Mouse (Mus musculus) MEL (cell line): ENCODE results near the gene Mcm3. TPM values are rescaled to one million over a fixed set of nuclear protein-coding genes. Genes with fewer than 3 reads are reported as not detected.

Experiments
- DNase-seq: peaks from one replicate; pipeline ENCODE4 v3.0.0; 2011; ENCODE audit warnings: low read depth, low spot score
- H3K27ac ChIP-seq: 2 replicates; pipeline ENCODE4 v1.5.1; 2012; ENCODE audit warnings: low read depth, mild to moderate bottlenecking, control low read depth, low read length, moderate library complexity; ENCODE audit not compliant: control insufficient read depth
- H3K27me3 ChIP-seq, 2 experiments: fragments of 150-350 bp in 1 of 2; sonication (generic) in 1 of 2; 2 replicates each; pipeline ENCODE4 v1.6.1; 2012; ENCODE audit warnings: low read length in 2 of 2, mild to moderate bottlenecking in 2 of 2, improper control_type of control experiment in 1 of 2, moderate library complexity in 1 of 2; ENCODE audit not compliant: insufficient read depth in 2 of 2, control insufficient read depth in 1 of 2
- H3K36me3 ChIP-seq, 2 experiments: 2 replicates each; pipeline ENCODE4 v1.6.1; 2012 to 2014; ENCODE audit warnings: low read length in 2 of 2, improper control_type of control experiment in 1 of 2, inconsistent platforms in 1 of 2, mild to moderate bottlenecking in 1 of 2; ENCODE audit not compliant: insufficient read depth in 2 of 2, control insufficient read depth in 1 of 2
- H3K4me1 ChIP-seq, 2 experiments: fragments of 150-350 bp in 1 of 2; sonication (generic) in 1 of 2; 2 replicates each; pipeline ENCODE4 v1.6.1; 2012; ENCODE audit warnings: low read length in 2 of 2, improper control_type of control experiment in 1 of 2, mild to moderate bottlenecking in 1 of 2; ENCODE audit not compliant: insufficient read depth in 2 of 2, control insufficient read depth in 1 of 2
- H3K4me3 ChIP-seq, 2 experiments: fragments of 150-350 bp in 1 of 2; sonication (generic) in 1 of 2; 2 replicates each; pipeline ENCODE4 v1.5.1; 2012; ENCODE audit warnings: low read depth in 2 of 2, low read length in 2 of 2, mild to moderate bottlenecking in 2 of 2, moderate library complexity in 2 of 2, control low read depth in 1 of 2, improper control_type of control experiment in 1 of 2; ENCODE audit not compliant: control insufficient read depth in 1 of 2, insufficient read depth in 1 of 2
- H3K79me2 ChIP-seq: 2 replicates; pipeline ENCODE4 v1.6.1; 2012; ENCODE audit warnings: mild to moderate bottlenecking, low read length, moderate library complexity; ENCODE audit not compliant: control insufficient read depth, poor library complexity, insufficient read depth
- H3K9ac ChIP-seq: 2 replicates; pipeline ENCODE4 v1.6.1; 2012; ENCODE audit warnings: low read depth, mild to moderate bottlenecking, control low read depth, low read length, moderate library complexity; ENCODE audit not compliant: control insufficient read depth, poor library complexity, severe bottlenecking
- H3K9me3 ChIP-seq: fragments of 150-350 bp; sonication (generic); replicated peaks from 2 replicates; pipeline ENCODE4 v1.6.1; 2012; ENCODE audit warnings: mild to moderate bottlenecking, low read length, improper control_type of control experiment, moderate library complexity; ENCODE audit not compliant: insufficient read depth
- BHLHE40 ChIP-seq: IDR thresholded peaks from 2 replicates; pipeline ENCODE4 v1.6.1; 2012; ENCODE audit warnings: low read depth, mild to moderate bottlenecking, inconsistent platforms, low read length, improper control_type of control experiment, borderline replicate concordance
- EP300 ChIP-seq, 2 experiments: IDR thresholded peaks; 2 replicates each; pipeline ENCODE4 v1.6.1; 2011; ENCODE audit warnings: improper control_type of control experiment in 2 of 2, low read length in 2 of 2, low read depth in 1 of 2, mild to moderate bottlenecking in 1 of 2
- ETS1 ChIP-seq: IDR thresholded peaks from 2 replicates; pipeline ENCODE4 v1.6.1; 2012; ENCODE audit warnings: low read depth, mild to moderate bottlenecking, inconsistent platforms, low read length, improper control_type of control experiment, moderate library complexity
- GABPA ChIP-seq: IDR thresholded peaks from 2 replicates; pipeline ENCODE4 v1.6.1; 2012; ENCODE audit warnings: low read depth, mild to moderate bottlenecking, inconsistent platforms, low read length, improper control_type of control experiment, moderate library complexity
- GATA1 ChIP-seq: IDR thresholded peaks from 2 replicates; pipeline ENCODE4 v1.6.1; 2011; ENCODE audit warnings: low read depth, low read length, improper control_type of control experiment
- MXI1 ChIP-seq: IDR thresholded peaks from 2 replicates; pipeline ENCODE4 v1.6.1; 2011; ENCODE audit warnings: mild to moderate bottlenecking, low read depth, low read length, improper control_type of control experiment
- MYC ChIP-seq: IDR thresholded peaks from 2 replicates; pipeline ENCODE4 v1.6.1; 2011; ENCODE audit warnings: low read depth, mild to moderate bottlenecking, low read length, improper control_type of control experiment, moderate library complexity
- NELFE ChIP-seq: IDR thresholded peaks from 2 replicates; pipeline ENCODE4 v1.6.1; 2011; ENCODE audit warnings: low read depth, low read length, improper control_type of control experiment
- POLR2AphosphoS2 ChIP-seq: IDR thresholded peaks from 2 replicates; pipeline ENCODE4 v1.6.1; 2011; ENCODE audit warnings: low read length, improper control_type of control experiment
- POLR2AphosphoS5 ChIP-seq: IDR thresholded peaks from 2 replicates; pipeline ENCODE4 v1.6.1; 2012; ENCODE audit warnings: low read depth, borderline replicate concordance, mild to moderate bottlenecking, inconsistent platforms, low read length, moderate library complexity, mixed read lengths
- RCOR1 ChIP-seq: IDR thresholded peaks from 2 replicates; pipeline ENCODE4 v1.6.1; 2012; ENCODE audit warnings: low read depth, mild to moderate bottlenecking, inconsistent platforms, low read length, improper control_type of control experiment
- SMC3 ChIP-seq: IDR thresholded peaks from 2 replicates; pipeline ENCODE4 v1.6.1; 2011; ENCODE audit warnings: low read depth, low read length, improper control_type of control experiment
- USF2 ChIP-seq, 2 experiments: IDR thresholded peaks; 2 replicates each; pipeline ENCODE4 v1.6.1; 2011 to 2012; ENCODE audit warnings: improper control_type of control experiment in 2 of 2, low read length in 2 of 2, borderline replicate concordance in 1 of 2, inconsistent platforms in 1 of 2, low read depth in 1 of 2, mild to moderate bottlenecking in 1 of 2; ENCODE audit not compliant: insufficient read depth in 1 of 2
- ZC3H11A ChIP-seq: IDR thresholded peaks from 2 replicates; pipeline ENCODE4 v1.6.1; 2012; ENCODE audit warnings: low read depth, mild to moderate bottlenecking, inconsistent platforms, low read length, improper control_type of control experiment
- ZKSCAN1 ChIP-seq: IDR thresholded peaks from 2 replicates; pipeline ENCODE4 v1.6.1; 2012; ENCODE audit warnings: low read depth, mild to moderate bottlenecking, inconsistent platforms, low read length, improper control_type of control experiment, moderate library complexity
- polyA plus RNA-seq, 2 experiments: library from polyadenylated mRNA; stranded (reverse) in 1 of 2; unstranded in 1 of 2; fragments of >175 nt in 1 of 2; fragments of >200 nt in 1 of 2; gene quantifications; 2 replicates each; pipeline versions ENCODE4 v1.2.1 to v1.2.4; 2012; ENCODE audit warnings: low replicate concordance in 2 of 2, low read depth in 1 of 2; ENCODE audit not compliant: insufficient read length in 2 of 2, insufficient read depth in 1 of 2, missing spikeins in 1 of 2
- total RNA-seq: library from RNA; depleted of rRNA; stranded (reverse); fragments of 300-350 nt; gene quantifications from 2 replicates; pipeline ENCODE4 v1.2.3, GENCODE M21; 2012

Mcm3 gene
- total and polyA plus RNA-seq, 3 experiments: 189 to 267 (median 204) TPM

- DNase-seq: no peak
- H3K9me3 ChIP-seq: no peaks in the 10 kb centered on the region
- H3K9ac ChIP-seq: no peak overlapping the region
- H3K27me3 ChIP-seq: no peaks in the 10 kb centered on the region
- peaks cover 0 to 11% of the 10 kb centered on the region in 2 experiments; a peak in 1 of 4 replicates for H3K4me1 ChIP-seq
- peaks cover 31% of the 10 kb centered on the region for H3K79me2 ChIP-seq
- H3K4me3 ChIP-seq: no peak overlapping the region
- no peak overlapping the region for H3K27ac ChIP-seq
- peaks cover 10 to 17% of the 10 kb centered on the region in 2 experiments for H3K36me3 ChIP-seq
- no peak for TF ChIP-seq MYC
- no peak for TF ChIP-seq POLR2AphosphoS2
- no peak for TF ChIP-seq ZKSCAN1
- no peak for TF ChIP-seq GABPA
- TF ChIP-seq ZC3H11A: no peak
- no peak for TF ChIP-seq MXI1
- TF ChIP-seq USF2 (IDR thresholded peaks at IDR 0.05; ENCODE audit: borderline replicate concordance in 1 of 2, insufficient read depth in 1 of 2, low read depth in 1 of 2, low read length in 2 of 2): no peak
- no peak for TF ChIP-seq ETS1
- no peak for TF ChIP-seq SMC3
- TF ChIP-seq BHLHE40: no peak
- TF ChIP-seq EP300 (IDR thresholded peaks at IDR 0.05; ENCODE audit: low read depth in 1 of 2, low read length in 2 of 2): no peak
- no peak for TF ChIP-seq GATA1
- no peak for TF ChIP-seq POLR2AphosphoS5
- no peak for TF ChIP-seq NELFE
Measured at GRCm38 (mm10) chr1:20817172-20817571, 2.9 kb downstream of the Mcm3 start.

- Histone ChIP-seq H3K27ac (no peak overlapping the region), H3K9me3 (no peaks in the 10 kb centered on the region), H3K36me3 (peaks cover 4 to 30% of the 10 kb centered on the region in 2 experiments), H3K79me2 (peaks cover 30% of the 10 kb centered on the region), H3K4me3 (no peak overlapping the region), H3K27me3 (no peaks in the 10 kb centered on the region), H3K4me1 (0 out of 4 replicates have a peak, but pooled peaks cover 0 to 5% of the 10 kb centered on the region in 2 experiments), H3K9ac (no peak overlapping the region)
- DNase-seq: no peak
- TF ChIP-seq ZC3H11A (no peak), USF2 (IDR thresholded peaks at IDR 0.05; ENCODE audit: borderline replicate concordance in 1 of 2, insufficient read depth in 1 of 2, low read depth in 1 of 2, low read length in 2 of 2) (no peak), RCOR1 (no peak)
Measured at GRCm38 (mm10) chr1:20814521-20814920, 5.6 kb downstream of the Mcm3 start.
